Mouse (Mus musculus): ENCODE data around the gene Aar2.

The Aar2 gene

GRCm38 (mm10) chr2:156568647-156569046 is 21.3 kb downstream of the Aar2 start:
- no peak for DNase-seq (ENCODE audit: low spot score)

GRCm38 (mm10) chr2:156569261-156569660 is 21.9 kb downstream of the Aar2 start:
- DNase-seq (ENCODE audit: low spot score) = no peak

- DNase-seq (ENCODE audit: low spot score) = no peak
These were observed 24.1 kb downstream of the Aar2 start for GRCm38 (mm10) chr2:156571521-156571920.

- DNase-seq (ENCODE audit: low spot score) = no peak
These were observed 29.6 kb downstream of the Aar2 start for GRCm38 (mm10) chr2:156576850-156577587.

GRCm38 (mm10) chr2:156580507-156580906 is 33.1 kb downstream of the Aar2 start:
- no peak for DNase-seq (ENCODE audit: low spot score)

GRCm38 (mm10) chr2:156581244-156581643 is 33.9 kb downstream of the Aar2 start:
- DNase-seq (ENCODE audit: low spot score) = peak; percentile 60

- DNase-seq (ENCODE audit: low spot score) = no peak
These were observed 35.5 kb downstream of the Aar2 start for GRCm38 (mm10) chr2:156582887-156583286.

- DNase-seq (ENCODE audit: low spot score) = no peak
These were observed 36.9 kb downstream of the Aar2 start for GRCm38 (mm10) chr2:156584154-156584796.

- no peak for DNase-seq (ENCODE audit: low spot score)
These were observed 37.5 kb downstream of the Aar2 start for GRCm38 (mm10) chr2:156584797-156585471.

- DNase-seq (ENCODE audit: low spot score) = no peak
These were observed 42.1 kb downstream of the Aar2 start for GRCm38 (mm10) chr2:156589481-156589880.

- no peak for DNase-seq (ENCODE audit: low spot score)
These were observed 47.7 kb downstream of the Aar2 start for GRCm38 (mm10) chr2:156594987-156595490.

- DNase-seq (ENCODE audit: low spot score) = no peak
These were observed 55.2 kb downstream of the Aar2 start for GRCm38 (mm10) chr2:156602581-156602980.

- no peak for DNase-seq (ENCODE audit: low spot score)
These were observed 56.3 kb downstream of the Aar2 start for GRCm38 (mm10) chr2:156603671-156604070.

- DNase-seq (ENCODE audit: low spot score) = peak; percentile 61
These were observed 57.8 kb downstream of the Aar2 start for GRCm38 (mm10) chr2:156605144-156605543.

- no peak for DNase-seq (ENCODE audit: low spot score)
These were observed 58.6 kb downstream of the Aar2 start for GRCm38 (mm10) chr2:156605971-156606370.

GRCm38 (mm10) chr2:156613081-156613540 is 65.7 kb downstream of the Aar2 start:
- DNase-seq (ENCODE audit: low spot score) = peak; percentile 76

- DNase-seq (ENCODE audit: low spot score) = peak; percentile 67
These were observed 66.3 kb downstream of the Aar2 start, which contains the start of gene Dlgap4 for GRCm38 (mm10) chr2:156613541-156614257. Gene Dlgap4 (plus strand): TSS chr2:156613705.

GRCm38 (mm10) chr2:156614258-156614556 is 66.8 kb downstream of the Aar2 start:
- no peak for DNase-seq (ENCODE audit: low spot score)

- DNase-seq (ENCODE audit: low spot score) = peak; percentile 41
These were observed 67.6 kb downstream of the Aar2 start for GRCm38 (mm10) chr2:156614661-156615654.

- no peak for DNase-seq (ENCODE audit: low spot score)
These were observed 69.1 kb downstream of the Aar2 start for GRCm38 (mm10) chr2:156616513-156616912.

GRCm38 (mm10) chr2:156617536-156617935 is 70.2 kb downstream of the Aar2 start:
- DNase-seq (ENCODE audit: low spot score) = peak; percentile 38
